Mouse (Mus musculus) ES-E14 (cell line): Measurements from ENCODE around the gene Meox1. TPM values are rescaled to one million over a fixed set of nuclear protein-coding genes. Genes with fewer than 3 reads are reported as not detected.

Experiments
- DNase-seq: peaks from one replicate; pipeline ENCODE4 v3.0.0-alpha.2; 2013; ENCODE audit warnings: low read depth, low spot score
- H3K27ac ChIP-seq: 2 replicates; pipeline ENCODE4 v1.5.1; 2012; ENCODE audit warnings: low read depth, mild to moderate bottlenecking, low read length, moderate library complexity, mixed read lengths; ENCODE audit not compliant: poor library complexity, insufficient read depth, severe bottlenecking
- H3K36me3 ChIP-seq: 2 replicates; pipeline ENCODE4 v1.6.1; 2012; ENCODE audit warnings: mild to moderate bottlenecking, low read length, moderate library complexity, mixed read lengths; ENCODE audit not compliant: control insufficient read depth, poor library complexity, insufficient read depth, severe bottlenecking
- H3K4me1 ChIP-seq, 2 experiments: fragments of 150-350 bp in 1 of 2; sonication (generic) in 1 of 2; 2 replicates each; pipeline ENCODE4 v1.6.1; 2012; ENCODE audit warnings: low read length in 2 of 2, mild to moderate bottlenecking in 1 of 2, mixed read lengths in 1 of 2; ENCODE audit not compliant: control insufficient read depth in 2 of 2, insufficient read depth in 2 of 2, poor library complexity in 1 of 2
- H3K4me3 ChIP-seq, 2 experiments: fragments of 150-350 bp in 1 of 2; sonication (generic) in 1 of 2; 2 replicates each; pipeline ENCODE4 v1.5.1; 2012; ENCODE audit warnings: low read length in 2 of 2, low read depth in 1 of 2, mild to moderate bottlenecking in 1 of 2, mixed read lengths in 1 of 2; ENCODE audit not compliant: insufficient read depth in 1 of 2, poor library complexity in 1 of 2, severe bottlenecking in 1 of 2
- H3K9ac ChIP-seq: 2 replicates; pipeline ENCODE4 v1.6.1; 2012; ENCODE audit warnings: low read depth, mild to moderate bottlenecking, low read length, mixed read lengths; ENCODE audit not compliant: poor library complexity, insufficient read depth, severe bottlenecking
- H3K9me3 ChIP-seq: fragments of 150-350 bp; sonication (generic); 2 replicates; pipeline ENCODE4 v1.6.1; 2012; ENCODE audit warnings: low read depth, mild to moderate bottlenecking, low read length; ENCODE audit not compliant: control insufficient read depth, insufficient read depth
- CHD2 ChIP-seq: IDR thresholded peaks from 2 replicates; pipeline ENCODE4 v1.6.1; 2014; ENCODE audit warnings: mild to moderate bottlenecking, low read depth, low read length, inconsistent platforms
- HCFC1 ChIP-seq: IDR thresholded peaks from 2 replicates; pipeline ENCODE4 v1.6.1; 2012; ENCODE audit warnings: low read length, inconsistent platforms, borderline replicate concordance; ENCODE audit not compliant: insufficient read depth
- MAFK ChIP-seq: IDR thresholded peaks from 2 replicates; pipeline ENCODE4 v1.6.1; 2014; ENCODE audit warnings: mild to moderate bottlenecking, low read depth, low read length, inconsistent platforms; ENCODE audit not compliant: insufficient read depth
- ZC3H11A ChIP-seq: IDR thresholded peaks from 2 replicates; pipeline ENCODE4 v1.6.1; 2012; ENCODE audit warnings: low read depth, mild to moderate bottlenecking, inconsistent platforms, low read length, borderline replicate concordance
- ZNF384 ChIP-seq: IDR thresholded peaks from 2 replicates; pipeline ENCODE4 v1.6.1; 2012; ENCODE audit warnings: low read depth, low read length, inconsistent platforms
- in situ Hi-C, 2 experiments: fragments of 600-800 bp; cut with MboI; formaldehyde crosslinking; loops; one replicate each; pipeline ENCODE4 v1.15.1; 2025; ENCODE audit warnings: low sequenced_read_pairs in 2 of 2, inconsistent platforms in 1 of 2; ENCODE audit not compliant: unreplicated experiment in 2 of 2
- total RNA-seq: library from RNA; depleted of rRNA; stranded (reverse); fragments of 300-350 nt; gene quantifications from 2 replicates; pipeline ENCODE4 v1.2.3, GENCODE M21; 2012

Meox1 gene
- total RNA-seq, 1 experiment: 0.36 TPM

- Histone ChIP-seq H3K4me3 (no peak overlapping the region), H3K4me1 (no peaks in the 10 kb centered on the region), H3K9me3 (no peaks in the 10 kb centered on the region), H3K27ac (no peak overlapping the region), H3K36me3 (no peaks in the 10 kb centered on the region), H3K9ac (no peak overlapping the region)
- no peak for DNase-seq
- TF ChIP-seq HCFC1 (no peak), ZC3H11A (no peak), ZNF384 (no peak), CHD2 (no peak), MAFK (no peak)
- in situ Hi-C loops: no loop called here
These were observed 20.3 kb downstream of the Meox1 start for GRCm38 (mm10) chr11:101873909-101874308.

- Histone ChIP-seq H3K27ac (no peak overlapping the region), H3K4me1 (no peaks in the 10 kb centered on the region), H3K4me3 (no peak overlapping the region), H3K9ac (no peak overlapping the region), H3K9me3 (no peaks in the 10 kb centered on the region), H3K36me3 (no peaks in the 10 kb centered on the region)
- in situ Hi-C loops: no loop called here
- no peak for DNase-seq
- TF ChIP-seq HCFC1: no peak
- TF ChIP-seq ZC3H11A: no peak
- TF ChIP-seq MAFK: no peak
- TF ChIP-seq ZNF384: no peak
- no peak for TF ChIP-seq CHD2
These were observed 22.7 kb downstream of the Meox1 start for GRCm38 (mm10) chr11:101871435-101871834.

- no peak for TF ChIP-seq HCFC1
- TF ChIP-seq CHD2: no peak
- no peak for TF ChIP-seq MAFK
- TF ChIP-seq ZC3H11A: no peak
- TF ChIP-seq ZNF384: no peak
- H3K4me1 ChIP-seq: no peaks in the 10 kb centered on the region
- no peak overlapping the region for H3K4me3 ChIP-seq
- no peaks in the 10 kb centered on the region for H3K9me3 ChIP-seq
- H3K27ac ChIP-seq: no peak overlapping the region
- no peaks in the 10 kb centered on the region for H3K36me3 ChIP-seq
- no peak overlapping the region for H3K9ac ChIP-seq
- in situ Hi-C loops: no loop called here
- DNase-seq: no peak
These were observed 24.0 kb downstream of the Meox1 start for GRCm38 (mm10) chr11:101870067-101870765.

- Histone ChIP-seq H3K9me3 (no peaks in the 10 kb centered on the region), H3K27ac (no peak overlapping the region; the same call in 1 of the 2 replicates), H3K36me3 (no peaks in the 10 kb centered on the region), H3K4me3 (no peak overlapping the region), H3K4me1 (no peaks in the 10 kb centered on the region), H3K9ac (no peak overlapping the region)
- in situ Hi-C loops: no loop called here
- TF ChIP-seq ZC3H11A (no peak), CHD2 (no peak), HCFC1 (no peak), ZNF384 (no peak), MAFK (no peak)
- no peak for DNase-seq
These were observed 26.6 kb downstream of the Meox1 start for GRCm38 (mm10) chr11:101867513-101868052.
